ENCODE assay signal across 12 mouse cellular contexts in genomic region chr1:107645086-107645485, GRCm38 (mm10). TPM values are rescaled to one million over a fixed set of nuclear protein-coding genes. Genes with fewer than 3 reads are reported as not detected.
DNase-seq lines count a peak whose midpoint lies in the region; ATAC-seq lines count a peak whose summit lies in the region.
"Had no signal": no experiment of that assay in that cellular context is flagged by ENCODE, and none has a peak within 500 bp of the region (broad histone marks: within the 10 kb centered on the region; RNA-seq: fewer than 3 reads in every experiment).

No protein-coding gene starts in this region.

- ATAC-seq in intestine, embryonic 16.5 days = no peak
- ATAC-seq: inflammation-experienced regulatory T-cells, adult 6 months had no signal

- no peak overlapping the region for H3K9ac ChIP-seq in intestine, embryonic 16.5 days (ENCODE audit: low read depth, low read length)
- H3K9ac ChIP-seq: liver, embryonic 14.5 days had no signal

- H3K27ac ChIP-seq in intestine, embryonic 16.5 days (ENCODE audit: low read length) = no peak overlapping the region
- H3K27ac ChIP-seq: liver, embryonic 14.5 days had no signal

- WGBS in intestine, embryonic 16.5 days = 56% methylated on average over 6 of the region's 6 CpGs

- no peak overlapping the region for H3K4me3 ChIP-seq in intestine, embryonic 16.5 days (ENCODE audit: low read length)

- no peaks in the 10 kb centered on the region for H3K36me3 ChIP-seq in intestine, embryonic 16.5 days (ENCODE audit: control insufficient read depth, insufficient read depth, low read length)

- no peaks in the 10 kb centered on the region for H3K4me1 ChIP-seq in intestine, embryonic 16.5 days (ENCODE audit: control insufficient read depth, insufficient read depth, low read length)

- DNase-seq in cerebellum, postnatal 14 days = peak; percentile 34 to 43
- peak; percentile 26 to 30 for DNase-seq in frontal cortex, postnatal 14 days (ENCODE audit: low spot score in 2 of 2)
- peak; percentile 46 to 62 for DNase-seq in layer of hippocampus, adult 8-10 months (ENCODE audit: low spot score in 2 of 2)
- peak; percentile 73 to 89 for DNase-seq in left cerebral cortex, postnatal 25 days (ENCODE audit: low spot score in 2 of 2)
- no peak for DNase-seq in spleen, postnatal 14 days (ENCODE audit: low spot score in 2 of 2)
- DNase-seq in thymus, postnatal 0 days (ENCODE audit: low spot score) = no peak
- no peak for DNase-seq in spleen, postnatal 4 days (ENCODE audit: low spot score in 2 of 2)
- DNase-seq: adrenal gland, postnatal 25 days had no signal

- no peak overlapping the region for H3K4me2 ChIP-seq in intestine, embryonic 16.5 days (ENCODE audit: low read depth, low read length)

- no peaks in the 10 kb centered on the region for H3K9me3 ChIP-seq in intestine, embryonic 16.5 days (ENCODE audit: control insufficient read depth, low read length)

- H3K27me3 ChIP-seq in intestine, embryonic 16.5 days (replicated peaks; ENCODE audit: control insufficient read depth, insufficient read depth, low read length) = no peaks in the 10 kb centered on the region
- H3K27me3 ChIP-seq: CH12.LX had no signal

- intact Hi-C loops in left cerebral cortex, postnatal 25 days (cut with DNase I) = loop anchor here (5.0 kb wide), 1 partner anchor 342 kb away; no protein-coding TSS in a partner anchor

RNA-seq across cellular contexts. Expression of gene Serpinb8, which starts 55.3 kb away (rescaled TPM):
- 1 to 10 TPM; 2.0 to 7.1 (median 4.2) TPM for total RNA-seq in layer of hippocampus, adult 8-10 months (2022)
- total RNA-seq in left cerebral cortex, postnatal 25 days (2021) = 10 to 100 TPM; 14.0 to 17.4 TPM
- 0.86 and 1.5 TPM in 2 replicates for polyA plus RNA-seq in thymus, postnatal 0 days (2015; fragmentation: Nextera tagmentation; extraction: Ambion mirVana)
- 0.72 and 0.81 TPM in 2 replicates for polyA plus RNA-seq in intestine, embryonic 16.5 days (2015; fragmentation: Nextera tagmentation; extraction: Ambion mirVana)

Comparison
In these comparisons a context has a peak if more than half of its experiments do, and no peak if none do; other contexts are left out.
1. DNase-seq: peak in cerebellum, postnatal 14 days (2 of 2), frontal cortex, postnatal 14 days (2 of 2), layer of hippocampus, adult 8-10 months (2 of 2) and left cerebral cortex, postnatal 25 days (2 of 2); none in spleen, postnatal 14 days (0 of 2), thymus, postnatal 0 days (single experiment) and spleen, postnatal 4 days (0 of 2).